In the genomic region with DNA sequence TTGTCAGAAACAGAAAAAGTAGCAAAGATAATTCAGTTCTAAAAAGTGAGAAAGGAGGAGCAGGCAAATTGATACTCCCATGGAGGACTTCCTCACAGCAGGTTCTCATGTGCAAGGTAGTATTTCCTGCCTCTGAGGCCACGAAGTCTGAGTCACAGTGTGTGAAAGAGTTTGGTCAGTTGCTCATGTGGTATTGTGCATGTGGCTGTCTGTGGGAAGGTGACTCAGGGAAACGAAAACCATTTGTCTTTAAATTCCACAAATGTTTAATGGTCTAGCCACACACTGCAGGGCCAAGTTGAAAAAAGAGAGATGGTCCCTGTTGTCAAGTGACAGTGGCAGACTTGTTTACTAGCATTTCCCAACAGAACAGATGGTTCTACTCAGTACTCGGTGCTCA, we compare ENCODE assay signal across 19 mouse cellular contexts. TPM values are rescaled to one million over a fixed set of nuclear protein-coding genes. Genes with fewer than 3 reads are reported as not detected.
DNase-seq lines count a peak whose midpoint lies in the region; ATAC-seq and TF ChIP-seq lines count a peak whose summit lies in the region.
"Had no signal": no experiment of that assay in that cellular context is flagged by ENCODE, and none has a peak within 500 bp of the region (broad histone marks: within the 10 kb centered on the region; RNA-seq: fewer than 3 reads in every experiment).

No protein-coding gene starts in this region.

- no peak for ATAC-seq in lung, postnatal 0 days
- ATAC-seq in activated CD4-positive, CD25-positive, alpha-beta regulatory T cell, adult 4 months = peak; percentile 22
- peak; percentile 27 for ATAC-seq in inflammation-experienced regulatory T-cells, adult 6 months
- no peak for ATAC-seq in forebrain, embryonic 13.5 days
- ATAC-seq: forebrain, embryonic 14.5 days had no signal

- no peak for TF ChIP-seq EP300 in lung, postnatal 0 days (IDR thresholded peaks at IDR 0.05)

- 59% methylated on average over 3 of the region's 3 CpGs for WGBS in lung, postnatal 0 days
- WGBS in forebrain, embryonic 13.5 days = 86% methylated on average over 3 of the region's 3 CpGs

- H3K9me3 ChIP-seq in lung, postnatal 0 days (ENCODE audit: low read length) = no peaks in the 10 kb centered on the region
- H3K9me3 ChIP-seq in forebrain, embryonic 13.5 days (replicated peaks) = no peaks in the 10 kb centered on the region
- H3K9me3 ChIP-seq: embryonic facial prominence, embryonic 12.5 days; heart, embryonic 13.5 days; hindbrain, embryonic 10.5 days; limb, embryonic 12.5 days; midbrain, embryonic 10.5 days had no signal

- TF ChIP-seq CTCF in lung, postnatal 0 days (IDR thresholded peaks at IDR 0.05) = no peak

- no peaks in the 10 kb centered on the region for H3K4me1 ChIP-seq in lung, postnatal 0 days (ENCODE audit: insufficient read depth, low read depth, low read length)
- H3K4me1 ChIP-seq in forebrain, embryonic 13.5 days = no peaks in the 10 kb centered on the region
- H3K4me1 ChIP-seq: embryonic facial prominence, embryonic 12.5 days; hindbrain, embryonic 10.5 days; limb, embryonic 12.5 days; midbrain, embryonic 10.5 days had no signal

- no peaks in the 10 kb centered on the region for H3K27me3 ChIP-seq in lung, postnatal 0 days (replicated peaks; ENCODE audit: insufficient read depth, low read length)
- H3K27me3 ChIP-seq in forebrain, embryonic 13.5 days = no peaks in the 10 kb centered on the region
- H3K27me3 ChIP-seq: embryonic facial prominence, embryonic 12.5 days; heart, embryonic 13.5 days; limb, embryonic 12.5 days had no signal

- no peak overlapping the region for H3K9ac ChIP-seq in lung, postnatal 0 days (replicated peaks; ENCODE audit: low read depth)
- no peak overlapping the region for H3K9ac ChIP-seq in forebrain, embryonic 13.5 days
- H3K9ac ChIP-seq: embryonic facial prominence, embryonic 12.5 days; heart, embryonic 13.5 days; limb, embryonic 12.5 days had no signal

- peak; percentile 41 for DNase-seq in lung, postnatal 0 days (ENCODE audit: low spot score)
- DNase-seq in lung, postnatal 14 days = no peak
- no peak for DNase-seq in gastrocnemius, postnatal 10 days
- DNase-seq in right cerebral cortex, adult 2 months (ENCODE audit: low spot score in 2 of 2) = no peak
- no peak for DNase-seq in right cerebral cortex, postnatal 4 days
- DNase-seq: adrenal gland, adult 2 months; cerebellum, postnatal 14 days; kidney, adult 11 months; kidney, postnatal 25 days; thymus, postnatal 36 days had no signal

- H3K4me3 ChIP-seq in lung, postnatal 0 days (ENCODE audit: low read depth, low read length) = no peak overlapping the region
- H3K4me3 ChIP-seq in forebrain, embryonic 13.5 days = no peak overlapping the region
- H3K4me3 ChIP-seq: embryonic facial prominence, embryonic 12.5 days; heart, embryonic 13.5 days; hindbrain, embryonic 10.5 days; limb, embryonic 12.5 days; midbrain, embryonic 10.5 days had no signal

- H3K4me2 ChIP-seq in lung, postnatal 0 days (replicated peaks; ENCODE audit: low read depth, low read length) = no peak overlapping the region
- H3K4me2 ChIP-seq in forebrain, embryonic 13.5 days = no peak overlapping the region
- H3K4me2 ChIP-seq: embryonic facial prominence, embryonic 12.5 days; heart, embryonic 13.5 days; limb, embryonic 12.5 days had no signal

- no peaks in the 10 kb centered on the region for H3K36me3 ChIP-seq in lung, postnatal 0 days (ENCODE audit: insufficient read depth, low read length)
- no peaks in the 10 kb centered on the region for H3K36me3 ChIP-seq in forebrain, embryonic 13.5 days (ENCODE audit: poor library complexity, severe bottlenecking)
- H3K36me3 ChIP-seq: embryonic facial prominence, embryonic 12.5 days; heart, embryonic 13.5 days; hindbrain, embryonic 10.5 days; limb, embryonic 12.5 days; midbrain, embryonic 10.5 days had no signal

- H3K27ac ChIP-seq in lung, postnatal 0 days (ENCODE audit: low read length) = no peak overlapping the region
- H3K27ac ChIP-seq in forebrain, embryonic 13.5 days = no peak overlapping the region
- H3K27ac ChIP-seq: embryonic facial prominence, embryonic 12.5 days; heart, embryonic 13.5 days; hindbrain, embryonic 10.5 days; limb, embryonic 12.5 days; midbrain, embryonic 10.5 days had no signal

RNA-seq across cellular contexts. Expression of gene Ptafr, which starts 24.6 kb away (rescaled TPM):
- polyA plus RNA-seq in lung, postnatal 0 days (2015; fragmentation: Nextera tagmentation; extraction: Ambion mirVana) = 2.1 and 2.5 TPM in 2 replicates
- under 1 TPM; 0.62 to 0.90 TPM for polyA plus RNA-seq in activated CD4-positive, CD25-positive, alpha-beta regulatory T cell, adult 4 months (2017; shearing (Covaris generic))
- polyA plus RNA-seq in inflammation-experienced regulatory T-cells, adult 6 months (2017; shearing (Covaris generic)) = 1 to 10 TPM; 1.5 to 3.7 (median 1.9) TPM
- 1 to 10 TPM; 2.0 to 2.8 TPM for total RNA-seq in gastrocnemius, postnatal 10 days (2021)
- polyA plus RNA-seq in forebrain, embryonic 13.5 days (2015; fragmentation: Nextera tagmentation; extraction: Ambion mirVana) = 0.13 and 0.35 TPM in 2 replicates

RNA-seq across cellular contexts. Expression of gene Eya3, which starts 50.3 kb away (rescaled TPM):
- 8.2 and 8.8 TPM in 2 replicates for polyA plus RNA-seq in lung, postnatal 0 days (2015; fragmentation: Nextera tagmentation; extraction: Ambion mirVana)
- 10 to 100 TPM; 23.2 to 23.8 TPM for polyA plus RNA-seq in activated CD4-positive, CD25-positive, alpha-beta regulatory T cell, adult 4 months (2017; shearing (Covaris generic))
- polyA plus RNA-seq in inflammation-experienced regulatory T-cells, adult 6 months (2017; shearing (Covaris generic)) = 10 to 100 TPM; 29.4 to 32.5 (median 32.1) TPM
- total RNA-seq in gastrocnemius, postnatal 10 days (2021) = 10 to 100 TPM; 13.5 to 16.8 TPM
- 24.1 and 25.3 TPM in 2 replicates for polyA plus RNA-seq in forebrain, embryonic 13.5 days (2015; fragmentation: Nextera tagmentation; extraction: Ambion mirVana)

RNA-seq across cellular contexts. Expression of gene Dnajc8, which starts 53.2 kb away (rescaled TPM):
- polyA plus RNA-seq in lung, postnatal 0 days (2015; fragmentation: Nextera tagmentation; extraction: Ambion mirVana) = 157 and 182 TPM in 2 replicates
- polyA plus RNA-seq in activated CD4-positive, CD25-positive, alpha-beta regulatory T cell, adult 4 months (2017; shearing (Covaris generic)) = 100 to 1,000 TPM; 293 to 317 TPM
- 100 to 1,000 TPM; 288 to 351 (median 317) TPM for polyA plus RNA-seq in inflammation-experienced regulatory T-cells, adult 6 months (2017; shearing (Covaris generic))
- total RNA-seq in gastrocnemius, postnatal 10 days (2021) = 10 to 100 TPM; 70.0 to 74.9 TPM
- polyA plus RNA-seq in forebrain, embryonic 13.5 days (2015; fragmentation: Nextera tagmentation; extraction: Ambion mirVana) = 162 and 175 TPM in 2 replicates

RNA-seq across cellular contexts. Expression of gene Atpif1, which starts 55.1 kb away (rescaled TPM):
- 700 and 732 TPM in 2 replicates for polyA plus RNA-seq in lung, postnatal 0 days (2015; fragmentation: Nextera tagmentation; extraction: Ambion mirVana)
- 100 to 1,000 TPM; 222 to 226 TPM for polyA plus RNA-seq in activated CD4-positive, CD25-positive, alpha-beta regulatory T cell, adult 4 months (2017; shearing (Covaris generic))
- polyA plus RNA-seq in inflammation-experienced regulatory T-cells, adult 6 months (2017; shearing (Covaris generic)) = 100 to 1,000 TPM; 180 to 267 (median 200) TPM
- 100 to 1,000 TPM; 115 to 139 TPM for total RNA-seq in gastrocnemius, postnatal 10 days (2021)
- polyA plus RNA-seq in forebrain, embryonic 13.5 days (2015; fragmentation: Nextera tagmentation; extraction: Ambion mirVana) = 1,115 and 1,299 TPM in 2 replicates

Comparison
In these comparisons a context has a peak if more than half of its experiments do, and no peak if none do; other contexts are left out.
1. ATAC-seq: peak in activated CD4-positive, CD25-positive, alpha-beta regulatory T cell, adult 4 months (single experiment) and inflammation-experienced regulatory T-cells, adult 6 months (single experiment); none in lung, postnatal 0 days (single experiment) and forebrain, embryonic 13.5 days (single experiment).